Mouse (Mus musculus): ENCODE data around the gene 2310022A10Rik.

- TF ChIP-seq EP300 (IDR thresholded peaks at IDR 0.05) = no peak
- TF ChIP-seq CTCF (IDR thresholded peaks at IDR 0.05) = no peak
Observed at GRCm38 (mm10) chr7:27609285-27609684, 56.3 kb downstream of the 2310022A10Rik start.
